Mouse (Mus musculus) kidney, adult 8-10 months (tissue): ENCODE data around the gene Tet3.
A peak's percentile ranks its signal among the peaks of the same experiment; 100 is the strongest.

Source experiments
- DNase-seq, 2 experiments: peaks; one replicate each; pipeline ENCODE4 v3.0.0; 2022

Tet3 gene

GRCm38 (mm10) chr6:83439119-83439767 lies 19.6 kb downstream of the Tet3 start:
- no peak for DNase-seq

GRCm38 (mm10) chr6:83438584-83438983 lies 20.3 kb downstream of the Tet3 start:
- no peak for DNase-seq

GRCm38 (mm10) chr6:83437802-83438201 lies 21.1 kb downstream of the Tet3 start:
- DNase-seq: no peak

- DNase-seq: no peak
Observed at GRCm38 (mm10) chr6:83437225-83437624, 21.7 kb downstream of the Tet3 start.

GRCm38 (mm10) chr6:83436547-83436946 lies 22.3 kb downstream of the Tet3 start:
- no peak for DNase-seq

GRCm38 (mm10) chr6:83435174-83435573 lies 23.7 kb downstream of the Tet3 start:
- no peak for DNase-seq

- no peak for DNase-seq
Observed at GRCm38 (mm10) chr6:83433546-83433945, 25.3 kb downstream of the Tet3 start.

- DNase-seq: no peak
Observed at GRCm38 (mm10) chr6:83432966-83433365, 25.9 kb downstream of the Tet3 start.

- peak in 1 of 2 experiments; percentile 25 for DNase-seq
Observed at GRCm38 (mm10) chr6:83427968-83428731, 30.7 kb downstream of the Tet3 start.

- no peak for DNase-seq
Observed at GRCm38 (mm10) chr6:83427512-83427911, 31.4 kb downstream of the Tet3 start.

GRCm38 (mm10) chr6:83426576-83426975 lies 32.3 kb downstream of the Tet3 start:
- no peak for DNase-seq

- no peak for DNase-seq
Observed at GRCm38 (mm10) chr6:83424053-83424404, 34.9 kb downstream of the Tet3 start.

- no peak for DNase-seq
Observed at GRCm38 (mm10) chr6:83423400-83424052, 35.4 kb downstream of the Tet3 start.

- DNase-seq: peak; percentile 89 to 92
Observed at GRCm38 (mm10) chr6:83421866-83422649, 36.8 kb downstream of the Tet3 start.

GRCm38 (mm10) chr6:83419516-83419915 lies 39.4 kb downstream of the Tet3 start:
- no peak for DNase-seq

GRCm38 (mm10) chr6:83417531-83417930 lies 41.4 kb downstream of the Tet3 start:
- DNase-seq: no peak

- no peak for DNase-seq
Observed at GRCm38 (mm10) chr6:83417104-83417502, 41.8 kb downstream of the Tet3 start.

- no peak for DNase-seq
Observed at GRCm38 (mm10) chr6:83416261-83417103, 42.4 kb downstream of the Tet3 start.

- no peak for DNase-seq
Observed at GRCm38 (mm10) chr6:83415356-83415940, 43.4 kb downstream of the Tet3 start.

GRCm38 (mm10) chr6:83414601-83415355 lies 44.1 kb downstream of the Tet3 start:
- DNase-seq: no peak

- DNase-seq: no peak
Observed at GRCm38 (mm10) chr6:83413686-83414085, 45.2 kb downstream of the Tet3 start.
